Mouse (Mus musculus) Muller cell, postnatal 12 days (primary cell): ENCODE measurements at regions not wholly inside any gene's neighbourhood (a gene's known extent, or its start where the extent isn't known, plus 50 kb on each side); places are given as distances from the start of the nearest gene placed in this dataset.
A peak's percentile ranks its signal among the peaks of the same experiment; 100 is the strongest.

ENCODE experiments used
- DNase-seq: peaks from one replicate; pipeline ENCODE4 v3.0.0-alpha.2; 2015; ENCODE audit errors: inconsistent ontology term

GRCm38 (mm10) chr5:69040045-69040444, 301.4 kb downstream of the Kctd8 start:
- DNase-seq: no peak

DNA sequence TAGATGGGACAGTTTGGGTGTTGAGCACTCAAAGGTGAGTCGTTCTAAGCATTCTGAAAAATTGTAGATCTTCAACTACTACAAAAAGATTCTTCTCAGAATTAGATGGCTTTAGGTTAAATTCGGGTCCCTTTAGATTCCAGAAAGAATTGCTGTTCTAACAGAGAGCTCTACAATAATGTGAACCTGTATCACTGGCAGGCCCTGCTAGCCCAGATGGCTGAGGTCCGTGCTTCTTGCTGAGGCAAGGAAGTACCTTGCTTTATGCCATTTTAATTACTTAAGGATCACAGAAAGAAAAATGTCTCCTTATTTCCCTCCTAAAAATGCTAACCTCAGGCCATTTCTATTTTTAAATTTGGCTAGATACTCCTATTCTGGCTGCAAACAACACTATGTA, 322.1 kb downstream of the Kctd8 start:
- DNase-seq: no peak

GRCm38 (mm10) chr5:68986164-68986563, 355.3 kb downstream of the Kctd8 start:
- DNase-seq: no peak

- DNase-seq: peak; percentile 63
Measured at GRCm38 (mm10) chr5:68954696-68955095, 386.8 kb downstream of the Kctd8 start.
